Mouse (Mus musculus): ENCODE measurements around the gene Rnf115.
"Not testable (repeated sequence)": the region's sequence is repeated elsewhere in the genome, so short reads cannot be mapped to it uniquely, and the experiment has no call there.

Gene Rnf115

GRCm38 (mm10) chr3:96707903-96708683 is 19.4 kb upstream of the Rnf115 start, which contains the start of gene Nudt17:
Nudt17 (minus strand) TSS chr3:96708562.
- DNase-seq (ENCODE audit: low spot score in 2 of 2) = peak; percentile 79 to 86

- no peak for DNase-seq (ENCODE audit: low spot score in 2 of 2)
Measured at GRCm38 (mm10) chr3:96708684-96709064, 18.8 kb upstream of the Rnf115 start.

- no peak for DNase-seq (ENCODE audit: low spot score in 2 of 2)
Measured at GRCm38 (mm10) chr3:96714286-96714685, 13.2 kb upstream of the Rnf115 start.

GRCm38 (mm10) chr3:96715854-96716253 is 11.6 kb upstream of the Rnf115 start:
- no peak for DNase-seq (ENCODE audit: low spot score in 2 of 2)

GRCm38 (mm10) chr3:96719173-96719572 is 8.3 kb upstream of the Rnf115 start:
- DNase-seq (ENCODE audit: low spot score in 2 of 2) = no peak

GRCm38 (mm10) chr3:96727828-96728633 is 567 bp downstream of the Rnf115 start:
- DNase-seq (ENCODE audit: low spot score in 2 of 2) = no peak

GRCm38 (mm10) chr3:96728634-96729402 is 1.4 kb downstream of the Rnf115 start:
- DNase-seq (ENCODE audit: low spot score in 2 of 2) = no peak

GRCm38 (mm10) chr3:96729403-96729784 is 1.9 kb downstream of the Rnf115 start:
- no peak for DNase-seq (ENCODE audit: low spot score in 2 of 2)

GRCm38 (mm10) chr3:96730785-96731184 is 3.3 kb downstream of the Rnf115 start:
- no peak for DNase-seq (ENCODE audit: low spot score in 2 of 2)

GRCm38 (mm10) chr3:96733984-96734383 is 6.5 kb downstream of the Rnf115 start:
- DNase-seq (ENCODE audit: low spot score in 2 of 2) = no peak

- DNase-seq (ENCODE audit: low spot score in 2 of 2) = no peak
Measured at GRCm38 (mm10) chr3:96735200-96735599, 7.7 kb downstream of the Rnf115 start.

GRCm38 (mm10) chr3:96737013-96737740 is 9.7 kb downstream of the Rnf115 start:
- no peak for DNase-seq (ENCODE audit: low spot score in 2 of 2)

- DNase-seq (ENCODE audit: low spot score in 2 of 2) = no peak
Measured at GRCm38 (mm10) chr3:96737995-96738394, 10.5 kb downstream of the Rnf115 start.

GRCm38 (mm10) chr3:96740279-96740678 is 12.8 kb downstream of the Rnf115 start:
- DNase-seq (ENCODE audit: low spot score in 2 of 2) = not testable (repeated sequence)

GRCm38 (mm10) chr3:96744348-96744747 is 16.9 kb downstream of the Rnf115 start:
- no peak for DNase-seq (ENCODE audit: low spot score in 2 of 2)

GRCm38 (mm10) chr3:96746829-96747228 is 19.4 kb downstream of the Rnf115 start:
- DNase-seq (ENCODE audit: low spot score in 2 of 2) = no peak

- DNase-seq (ENCODE audit: low spot score in 2 of 2) = no peak
Measured at GRCm38 (mm10) chr3:96755935-96756334, 28.5 kb downstream of the Rnf115 start.

GRCm38 (mm10) chr3:96757691-96758090 is 30.2 kb downstream of the Rnf115 start:
- no peak for DNase-seq (ENCODE audit: low spot score in 2 of 2)

- no peak for DNase-seq (ENCODE audit: low spot score in 2 of 2)
Measured at GRCm38 (mm10) chr3:96759695-96760094, 32.2 kb downstream of the Rnf115 start.

GRCm38 (mm10) chr3:96764528-96764927 is 37.1 kb downstream of the Rnf115 start:
- DNase-seq (ENCODE audit: low spot score in 2 of 2) = no peak

- DNase-seq (ENCODE audit: low spot score in 2 of 2) = no peak
Measured at GRCm38 (mm10) chr3:96769971-96770370, 42.5 kb downstream of the Rnf115 start.

Data from urinary bladder, postnatal 4 days (tissue).